Mouse (Mus musculus) large intestine, adult 2 months (tissue): ENCODE measurements around the gene Rps29. TPM values are rescaled to one million over a fixed set of nuclear protein-coding genes. Genes with fewer than 3 reads are reported as not detected.
A peak's percentile ranks its signal among the peaks of the same experiment; 100 is the strongest.
"Not testable (repeated sequence)": the region's sequence is repeated elsewhere in the genome, so short reads cannot be mapped to it uniquely, and the experiment has no call there.

Experiments
- DNase-seq: peaks from one replicate; pipeline ENCODE4 v3.0.0-alpha.2; 2012; ENCODE audit warnings: low read depth, low spot score
- whole genome bisulfite sequencing: fragments of 180-500 bp; shearing (Covaris S2); methylation state at CpG from one replicate; pipeline ENCODE4 v1.1.7; 2018; 5-methylcytosine and 5-hydroxymethylcytosine counted together
- polyA plus RNA-seq: library from polyadenylated mRNA; depleted of rRNA; stranded (reverse); fragments of >200 nt; gene quantifications from 2 replicates; pipeline ENCODE4 v1.2.3, GENCODE M21; 2012

Gene Rps29
- polyA plus RNA-seq, 1 experiment, result 1,948 TPM

DNA sequence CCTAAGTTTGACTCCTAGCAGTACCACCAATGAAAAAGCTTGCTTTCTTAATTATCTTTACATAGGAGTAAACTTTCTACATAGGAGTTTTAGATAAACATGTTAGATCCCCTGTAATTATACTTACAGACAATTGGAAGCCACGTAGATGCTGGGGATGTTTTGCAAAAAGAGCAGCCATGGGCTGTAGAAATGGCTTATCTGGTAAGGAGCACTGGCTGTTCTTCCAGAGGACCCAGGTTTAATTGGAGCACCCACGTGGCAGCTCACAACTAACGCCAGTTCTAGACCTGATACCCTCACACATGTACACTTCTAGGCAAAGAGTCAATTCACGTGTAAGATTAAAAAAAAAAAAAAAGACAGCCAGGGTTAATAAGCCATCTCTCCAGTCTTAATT lies 22.8 kb upstream of the Rps29 start:
- WGBS, result 82% methylated on average over 4 of the region's 4 CpGs
- DNase-seq, result no peak

DNA sequence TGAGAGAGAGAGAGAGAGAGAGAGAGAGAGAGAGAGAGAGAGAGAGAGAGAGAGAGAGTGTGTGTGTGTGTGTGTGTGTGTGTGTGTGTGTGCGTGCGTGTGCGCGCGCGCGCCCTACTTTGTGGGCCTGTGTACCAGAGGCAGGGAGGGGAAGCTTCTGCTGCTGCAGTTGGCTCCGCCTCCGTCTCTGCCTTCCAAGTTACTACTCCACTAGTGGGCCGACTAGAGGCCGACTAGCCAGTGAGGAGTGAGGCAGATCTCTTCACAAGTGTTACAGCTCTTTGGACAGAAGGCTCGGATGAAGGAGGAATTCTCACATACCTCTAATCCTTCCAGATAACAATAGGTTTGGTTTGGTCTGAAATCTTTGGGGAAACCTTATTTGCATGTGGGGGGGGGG lies 20.4 kb upstream of the Rps29 start:
- 80% methylated on average over 12 of the region's 12 CpGs for WGBS
- DNase-seq, result no peak

DNA sequence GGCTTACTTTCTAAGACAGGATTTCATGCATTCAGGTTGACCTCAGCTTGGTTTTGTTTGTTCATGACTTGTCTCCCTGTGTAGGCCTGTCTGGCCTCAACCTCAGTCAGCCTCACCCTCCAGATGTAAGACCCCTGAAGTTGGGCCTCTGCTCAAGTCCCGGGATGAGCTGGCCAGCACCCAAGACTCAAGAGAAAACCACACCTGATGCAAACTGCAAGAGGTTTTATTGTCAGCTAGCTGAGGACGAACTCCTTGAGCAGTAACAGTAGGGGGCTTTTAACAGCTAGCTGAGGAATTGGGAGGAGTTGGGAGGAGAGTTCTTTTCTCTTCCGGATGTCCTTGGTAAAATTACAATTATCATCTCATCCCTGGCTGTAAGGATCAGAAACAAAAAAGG lies 18.5 kb upstream of the Rps29 start:
- WGBS, result 82% methylated on average over 3 of the region's 3 CpGs
- DNase-seq, result no peak

GRCm38 (mm10) chr12:69175975-69176374 lies 17.0 kb upstream of the Rps29 start:
- WGBS, result 47% methylated on average over 3 of the region's 3 CpGs
- no peak for DNase-seq

DNA sequence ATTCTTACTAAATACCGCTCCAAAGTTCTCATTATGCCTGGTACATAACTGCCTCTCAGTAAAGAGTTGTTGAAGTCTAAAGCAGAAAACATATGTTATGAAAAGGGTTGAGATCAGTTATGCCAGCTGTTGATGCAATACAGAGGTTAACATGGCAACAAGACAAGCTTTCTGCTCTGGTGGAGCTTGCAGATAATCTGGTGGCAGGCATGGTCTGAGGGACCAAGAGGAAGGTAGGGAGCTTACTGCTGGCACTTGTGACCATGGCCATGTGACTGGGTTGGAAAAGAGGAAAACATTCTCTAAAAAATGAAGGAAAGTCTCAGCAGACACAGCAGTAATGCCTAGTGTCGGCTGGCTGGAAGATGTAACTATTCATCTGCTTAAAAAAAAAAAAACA lies 12.3 kb upstream of the Rps29 start:
- WGBS, result 93% methylated on average over 2 of the region's 2 CpGs
- DNase-seq, result no peak

GRCm38 (mm10) chr12:69168461-69169106 lies 9.6 kb upstream of the Rps29 start, which contains the start of gene Lrr1:
TSS of gene Lrr1 (plus strand) at chr12:69168814.
- no peak for DNase-seq
- WGBS, result under 1% methylated on average over 40 of the region's 40 CpGs

GRCm38 (mm10) chr12:69167656-69168460 lies 8.9 kb upstream of the Rps29 start:
- 10% methylated on average over 18 of the region's 18 CpGs for WGBS
- DNase-seq, result no peak

- not testable (repeated sequence) for DNase-seq
- 81% methylated on average over 8 of the region's 8 CpGs for WGBS
These were observed 8.0 kb upstream of the Rps29 start for GRCm38 (mm10) chr12:69166861-69167581.

- no peak for DNase-seq
- WGBS, result 38% methylated on average over 3 of the region's 3 CpGs
These were observed 5.9 kb upstream of the Rps29 start for GRCm38 (mm10) chr12:69164904-69165303.

GRCm38 (mm10) chr12:69163586-69163985 lies 4.6 kb upstream of the Rps29 start:
- 84% methylated on average over 4 of the region's 4 CpGs for WGBS

GRCm38 (mm10) chr12:69160677-69161076 lies 1.7 kb upstream of the Rps29 start:
- DNase-seq, result not testable (repeated sequence)
- 77% methylated on average over 2 of the region's 2 CpGs for WGBS

More at GRCm38 (mm10) chr12:69163586-69163985, 4.6 kb upstream of the Rps29 start:
- DNase-seq, result not testable (repeated sequence)

GRCm38 (mm10) chr12:69159578-69159940 lies 573 bp upstream of the Rps29 start:
- 3% methylated on average over 9 of the region's 9 CpGs for WGBS
- DNase-seq, result peak; percentile 60

- WGBS, result under 1% methylated on average over 19 of the region's 19 CpGs
- DNase-seq, result no peak
These were observed 621 bp downstream of the Rps29 start for GRCm38 (mm10) chr12:69158366-69158764.

- WGBS, result 92% methylated on average over 2 of the region's 2 CpGs
- no peak for DNase-seq
These were observed 1.9 kb downstream of the Rps29 start for GRCm38 (mm10) chr12:69157107-69157506.

- WGBS, result 72% methylated on average over 4 of the region's 4 CpGs
- no peak for DNase-seq
These were observed 2.5 kb downstream of the Rps29 start for GRCm38 (mm10) chr12:69156436-69156835.

- WGBS, result 63% methylated on average over 2 of the region's 2 CpGs
- DNase-seq, result no peak
These were observed 3.1 kb downstream of the Rps29 start for GRCm38 (mm10) chr12:69155923-69156322.

GRCm38 (mm10) chr12:69150049-69150448 lies 8.9 kb downstream of the Rps29 start:
- DNase-seq, result no peak
- 65% methylated on average over 13 of the region's 13 CpGs for WGBS

DNA sequence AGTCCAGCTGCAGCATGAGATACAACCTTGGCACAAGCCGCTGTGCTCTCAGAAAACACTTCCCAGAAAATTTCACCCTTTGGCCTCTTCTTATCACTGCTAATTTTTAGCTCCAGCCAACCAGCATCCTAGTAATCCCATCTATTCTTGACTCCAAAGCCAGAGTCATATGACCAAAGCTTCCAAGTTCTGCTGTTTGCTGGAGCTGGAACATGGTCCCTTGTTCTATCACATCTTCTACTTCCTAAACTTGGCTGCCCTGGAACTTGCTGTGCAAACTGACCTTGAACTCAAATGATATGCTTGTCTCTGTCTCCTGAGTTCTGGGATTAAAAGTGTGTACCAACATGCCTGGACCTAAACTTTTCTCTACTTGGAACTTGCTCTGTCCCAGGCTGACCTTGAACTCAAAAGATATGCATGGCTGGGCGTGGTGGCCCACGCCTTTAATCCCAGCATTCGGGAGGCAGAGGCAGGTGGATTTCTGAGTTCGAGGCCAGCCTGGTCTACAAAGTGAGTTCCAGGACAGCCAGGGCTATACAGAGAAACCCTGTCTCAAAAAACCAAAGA lies 11.7 kb downstream of the Rps29 start:
- 85% methylated on average over 5 of the region's 5 CpGs for whole genome bisulfite sequencing
- no peak for DNase-seq

DNA sequence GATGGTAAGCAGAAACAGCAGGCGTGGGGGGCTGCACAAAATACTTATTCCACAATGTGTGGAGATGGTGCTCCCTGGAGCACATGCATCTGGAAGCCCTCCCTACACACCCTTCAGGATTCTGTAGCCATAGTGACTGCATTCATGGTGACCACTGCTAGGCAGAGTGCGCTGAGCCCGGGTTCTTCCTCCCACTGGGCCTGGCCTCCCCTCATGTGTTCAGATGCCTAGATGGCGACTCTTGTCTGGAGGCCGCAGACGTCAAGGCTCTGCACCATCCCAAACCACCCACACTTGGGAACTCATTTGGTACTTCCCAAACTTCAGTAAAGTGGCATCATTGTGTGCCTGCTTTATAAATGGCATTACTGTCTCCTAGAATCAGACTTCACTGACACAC lies 15.5 kb downstream of the Rps29 start:
- 77% methylated on average over 6 of the region's 6 CpGs for WGBS
- DNase-seq, result no peak

GRCm38 (mm10) chr12:69139841-69140240 lies 19.1 kb downstream of the Rps29 start:
- no peak for DNase-seq
- WGBS, result 87% methylated on average over 7 of the region's 7 CpGs
